Mouse (Mus musculus) adrenal gland, postnatal 10 days (tissue): ENCODE results near the gene Csrnp1. TPM values are rescaled to one million over a fixed set of nuclear protein-coding genes. Genes with fewer than 3 reads are reported as not detected.

Source experiments
- DNase-seq: peaks from one replicate; pipeline ENCODE4 v3.0.0; 2021; ENCODE audit warnings: mixed read lengths
- total RNA-seq, 2 experiments: library from RNA; stranded (reverse); gene quantifications; 2 replicates each; pipeline ENCODE4 v1.2.3; 2021

The Csrnp1 gene
- total RNA-seq, 2 experiments from 2014 or later = 11.9 to 24.0 TPM

DNA sequence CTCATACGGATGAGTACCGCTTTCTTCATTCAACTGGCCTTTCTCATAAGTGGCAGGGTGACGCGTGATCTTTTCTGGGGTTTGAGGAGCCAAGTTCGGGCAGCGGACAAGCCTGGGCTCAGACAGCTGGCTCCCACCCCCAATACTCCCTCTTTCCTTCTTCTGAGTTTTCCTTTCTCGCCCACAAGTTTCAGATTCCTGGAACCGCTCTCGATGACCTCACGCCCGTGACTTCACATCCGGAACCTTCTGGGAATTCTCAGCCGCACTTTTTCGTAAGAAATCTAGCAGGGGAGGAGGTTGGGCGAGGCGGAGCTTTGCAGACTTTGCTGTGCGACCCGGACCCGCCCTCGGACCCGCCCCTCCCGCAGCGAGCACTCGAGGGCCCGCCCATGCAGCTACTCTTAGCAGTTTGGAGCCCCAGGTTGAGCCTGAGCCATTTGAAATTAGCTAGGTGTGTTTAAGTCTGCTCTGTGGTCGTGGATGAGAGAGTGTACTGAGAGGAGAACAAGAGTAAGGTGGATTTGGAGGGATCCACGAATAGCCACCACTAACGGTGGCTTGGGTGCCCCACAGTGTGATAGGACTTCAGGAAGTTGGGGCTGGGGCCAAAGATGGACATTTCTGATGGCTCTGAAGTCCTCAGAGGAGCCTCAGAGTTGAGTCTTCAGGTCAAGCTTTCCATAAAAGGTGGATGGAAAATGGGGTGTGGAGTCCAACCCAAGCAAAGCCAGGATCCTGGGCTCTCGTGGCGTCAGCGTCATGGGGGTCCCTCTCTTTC, 17.7 kb upstream of the Csrnp1 start:
- DNase-seq = peak; percentile 92

DNA sequence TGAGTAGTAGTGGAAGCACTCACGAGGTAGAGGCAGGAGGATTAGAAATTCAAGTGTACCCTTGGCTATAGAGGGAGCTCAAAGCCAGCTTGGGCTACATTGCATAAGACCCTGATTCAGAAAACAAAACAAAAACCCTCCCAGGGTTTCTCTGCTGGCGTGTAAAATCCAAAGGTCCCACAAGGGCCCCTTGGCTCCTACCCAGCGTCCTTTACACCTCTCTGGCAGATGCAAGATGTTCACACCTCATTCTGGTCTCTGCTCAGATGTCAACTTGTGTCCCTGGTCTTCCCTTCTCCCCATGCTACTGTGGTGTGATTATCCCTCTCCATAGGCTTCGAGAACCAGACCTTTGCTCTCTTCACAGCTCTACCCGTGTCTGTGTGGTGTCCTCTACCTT, 16.3 kb upstream of the Csrnp1 start:
- DNase-seq = peak; percentile 35

DNA sequence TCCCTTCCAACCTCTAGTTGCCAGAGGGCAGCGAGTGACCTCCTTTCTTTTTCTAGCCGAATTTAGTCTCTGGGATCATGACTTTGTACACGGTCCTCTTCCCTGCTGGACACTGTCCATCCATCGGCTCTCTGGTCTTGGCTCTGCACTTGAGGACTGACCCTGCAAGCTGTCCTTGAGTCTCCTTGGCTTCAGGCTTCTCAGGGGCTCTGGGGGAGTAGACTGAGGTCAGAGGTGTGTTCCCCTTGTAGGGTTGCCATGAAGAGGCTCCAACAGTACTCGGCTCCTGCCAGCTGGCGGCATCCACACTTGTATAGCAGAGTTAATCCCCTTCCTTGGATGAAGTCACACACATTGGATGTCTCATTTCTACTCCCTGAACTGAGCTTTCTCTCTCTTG, 15.2 kb upstream of the Csrnp1 start:
- DNase-seq = peak; percentile 42

DNA sequence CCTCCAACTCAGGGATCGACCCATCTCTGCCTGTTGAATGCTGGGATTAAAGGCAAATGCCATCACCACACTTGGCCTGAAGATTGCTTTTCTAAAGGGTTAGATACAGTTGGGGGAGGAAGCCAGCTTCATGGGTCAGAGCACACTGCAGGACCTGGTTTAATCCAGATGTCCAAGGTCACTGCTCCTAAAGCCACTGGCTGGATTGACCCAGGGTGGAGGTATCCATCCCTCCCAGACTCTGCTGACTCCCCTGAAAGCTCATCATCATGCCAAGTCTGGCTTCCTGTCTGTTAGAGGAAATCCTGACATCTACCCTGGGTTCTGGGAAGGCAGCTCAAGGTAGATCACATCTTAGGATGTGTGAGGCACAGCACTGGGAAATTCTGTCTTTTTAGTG, 14.3 kb upstream of the Csrnp1 start:
- DNase-seq = no peak

DNA sequence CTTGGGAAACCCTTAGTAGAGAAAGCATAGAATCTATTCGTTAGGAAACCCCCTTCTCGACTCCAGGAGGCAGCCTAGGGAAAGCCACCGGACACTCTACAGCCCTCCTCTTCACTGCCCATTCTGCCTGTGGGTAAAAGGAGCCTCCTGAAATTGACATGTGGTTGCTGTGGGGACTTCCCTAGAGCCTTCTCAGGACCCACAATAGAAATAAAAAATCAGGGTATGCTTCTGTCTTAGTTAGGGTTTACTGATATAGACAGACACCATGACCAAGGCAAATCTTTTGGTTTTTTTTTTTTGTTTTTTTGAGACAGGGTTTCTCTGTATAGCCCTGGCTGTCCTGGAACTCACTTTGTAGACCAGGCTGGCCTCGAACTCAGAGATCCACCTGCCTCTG, 11.6 kb upstream of the Csrnp1 start:
- DNase-seq = no peak

DNA sequence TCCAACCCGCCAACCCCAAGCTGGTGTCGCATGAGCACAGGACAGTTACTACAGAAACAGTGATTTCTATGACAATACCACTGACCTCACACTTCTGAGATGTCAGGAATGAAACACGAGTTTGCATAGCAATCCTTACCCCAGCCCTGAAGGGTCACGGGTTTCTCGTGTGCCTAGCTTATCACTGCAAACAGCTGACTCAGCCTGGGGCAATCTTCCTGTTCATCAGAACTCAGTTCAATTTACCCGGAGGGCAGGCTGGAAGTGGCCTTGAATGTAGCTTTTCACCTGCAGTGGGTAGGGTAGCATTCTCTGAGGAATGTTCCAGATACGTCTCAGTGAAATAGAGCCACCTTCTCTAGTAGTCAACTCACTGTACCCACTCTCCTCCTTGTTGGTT, 9.7 kb upstream of the Csrnp1 start:
- DNase-seq = peak; percentile 1

DNA sequence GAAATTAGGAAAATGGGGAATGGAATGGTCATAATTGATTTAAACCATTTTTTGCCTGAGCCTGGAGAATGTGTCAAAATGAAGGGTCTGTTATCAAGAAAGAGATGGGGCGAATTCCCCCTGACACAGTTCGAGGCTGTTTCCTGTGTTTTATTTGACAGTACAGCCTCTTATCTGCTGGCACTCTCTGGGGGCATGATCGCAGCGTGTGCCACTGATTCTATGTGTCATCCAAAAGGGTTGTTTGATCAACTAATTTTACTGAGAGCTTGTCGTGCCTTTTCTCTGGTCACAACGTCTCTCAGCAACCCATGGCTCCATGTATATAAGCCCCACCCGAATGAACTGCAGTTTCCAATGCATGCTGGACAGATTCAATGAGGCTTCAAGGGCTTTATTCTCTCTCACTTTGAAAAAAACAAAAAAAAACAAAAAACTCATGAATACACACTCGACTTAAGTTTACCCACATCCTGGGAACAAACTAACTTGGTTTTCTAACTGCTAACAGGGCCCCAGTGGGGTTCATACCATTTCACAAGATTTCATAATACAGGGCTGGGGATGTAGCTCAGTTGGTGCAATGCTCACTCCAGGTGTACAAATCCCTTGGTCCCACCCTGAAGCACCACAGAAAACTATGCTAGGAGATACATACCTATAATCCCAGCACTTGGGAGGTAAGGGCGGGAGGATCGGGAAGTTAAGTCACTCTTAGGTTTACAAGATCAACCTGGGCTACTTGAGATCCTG, 8.8 kb upstream of the Csrnp1 start:
- DNase-seq = no peak

DNA sequence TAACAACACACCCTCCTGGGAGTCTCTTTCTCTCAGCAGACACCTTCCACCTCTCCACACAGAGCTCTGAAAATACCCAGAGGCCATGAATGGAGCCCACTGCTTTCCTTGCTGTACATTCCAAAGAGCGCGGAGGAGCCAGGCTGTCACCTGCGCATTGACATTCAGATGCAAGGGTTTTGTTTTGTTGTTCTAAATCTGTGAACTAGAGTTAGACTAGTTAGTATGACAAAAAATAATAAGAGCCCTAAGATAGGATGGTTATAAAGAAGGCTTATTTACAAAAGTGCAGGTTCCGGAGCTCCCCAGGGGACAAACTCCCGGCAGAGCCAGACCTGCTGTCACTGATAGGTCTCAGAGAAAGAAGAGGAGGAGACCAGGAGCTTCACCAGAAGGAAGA, 6.9 kb upstream of the Csrnp1 start:
- DNase-seq = no peak

DNA sequence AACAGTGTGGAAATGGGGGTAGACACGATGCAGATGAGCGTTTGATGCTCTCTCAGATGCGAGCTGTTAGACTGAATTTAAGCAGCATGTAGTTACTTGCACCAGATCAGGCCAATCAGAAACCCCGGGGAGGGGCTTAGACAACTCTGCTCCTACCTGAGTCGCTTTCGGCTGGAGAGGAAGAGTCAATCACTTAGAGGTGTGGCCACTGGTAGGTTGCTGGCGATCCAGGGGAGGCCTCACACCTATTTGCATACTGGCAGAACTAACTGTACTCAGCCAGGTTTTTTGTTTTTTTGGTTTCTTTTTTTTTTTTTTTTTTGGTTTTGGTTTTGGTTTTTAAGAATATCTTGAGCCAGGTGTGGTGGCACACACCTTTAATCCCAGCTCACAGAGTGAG, 3.8 kb upstream of the Csrnp1 start:
- peak; percentile 3 for DNase-seq

DNA sequence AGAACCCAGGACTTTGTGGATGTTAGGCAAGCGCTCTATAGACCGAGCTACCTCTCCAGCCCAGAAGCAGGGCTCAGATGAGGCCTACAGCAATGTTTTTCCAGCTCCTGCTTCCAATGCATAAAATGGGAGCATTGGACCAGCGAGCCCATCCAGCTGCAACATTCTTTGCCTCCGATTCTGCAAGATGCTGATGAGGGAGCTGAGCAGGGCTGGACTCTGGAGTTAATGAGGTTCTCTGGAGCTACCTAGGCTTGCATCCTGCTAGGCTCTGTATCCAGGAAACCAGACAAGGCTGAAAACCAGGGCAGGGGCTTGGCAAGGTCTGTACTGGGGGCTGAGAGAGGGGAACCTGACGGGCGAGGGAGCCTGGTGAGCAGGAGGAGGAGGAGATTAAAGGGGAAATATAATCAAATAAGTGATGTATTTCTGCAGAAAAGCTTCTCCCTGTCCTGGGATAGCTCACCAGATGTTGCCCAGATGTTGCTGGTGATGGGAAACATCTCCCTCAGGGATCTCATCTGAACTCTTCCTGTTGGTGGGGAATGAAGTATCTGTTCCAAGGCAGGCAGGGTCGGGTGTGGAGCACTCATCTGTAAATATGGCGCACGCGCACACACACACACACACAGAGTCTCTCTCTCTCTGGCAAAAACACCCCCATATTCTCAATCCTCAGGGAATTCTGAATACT, 1.6 kb upstream of the Csrnp1 start:
- DNase-seq = peak; percentile 1

DNA sequence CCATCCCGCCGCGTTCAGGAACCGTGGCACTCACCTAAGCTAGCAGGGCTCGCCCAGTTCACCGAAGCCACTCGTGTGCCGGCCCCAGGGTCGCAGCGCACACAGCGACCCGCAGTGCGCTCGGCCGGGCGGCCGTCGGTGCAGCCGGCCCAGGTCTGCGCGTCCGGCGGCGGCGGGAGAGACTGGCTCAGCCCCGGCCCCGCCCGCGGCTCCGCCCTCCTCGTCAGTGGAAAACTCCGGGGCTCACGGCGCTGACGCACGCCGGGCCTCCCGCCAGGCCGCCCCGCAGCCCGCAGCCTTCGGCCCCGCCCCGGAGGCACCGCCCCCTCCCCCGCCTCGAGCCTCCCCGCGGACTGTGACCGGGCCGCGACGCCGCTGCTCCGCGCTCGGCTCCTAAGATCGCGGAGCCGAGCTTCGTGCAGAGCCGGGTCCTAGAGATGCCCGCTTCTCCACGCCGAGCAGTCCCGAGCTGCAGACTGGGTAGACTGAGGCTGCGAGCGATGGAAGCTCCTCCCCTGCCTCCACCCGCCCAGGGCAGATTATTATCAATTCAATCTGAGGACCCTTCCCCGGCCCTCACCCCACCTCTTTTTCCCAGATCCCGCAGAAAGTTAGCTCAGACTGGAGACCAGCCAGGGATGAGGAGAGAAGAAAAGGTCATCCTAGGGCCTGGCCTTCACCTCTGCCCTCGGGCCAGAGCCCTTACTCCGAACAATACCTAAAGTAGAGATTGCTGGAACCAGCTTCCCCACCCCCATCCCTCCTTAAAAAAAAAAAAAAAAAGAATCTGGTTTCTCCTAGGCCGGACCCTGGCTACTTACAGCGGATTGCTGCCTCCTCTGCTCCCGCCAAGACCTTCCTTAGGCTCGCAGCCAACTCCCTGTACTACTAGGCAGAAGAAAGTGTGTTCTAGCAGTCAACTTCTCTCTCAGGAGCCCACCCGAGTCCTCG, 598 bp downstream of the Csrnp1 start:
- peak; percentile 97 for DNase-seq

DNA sequence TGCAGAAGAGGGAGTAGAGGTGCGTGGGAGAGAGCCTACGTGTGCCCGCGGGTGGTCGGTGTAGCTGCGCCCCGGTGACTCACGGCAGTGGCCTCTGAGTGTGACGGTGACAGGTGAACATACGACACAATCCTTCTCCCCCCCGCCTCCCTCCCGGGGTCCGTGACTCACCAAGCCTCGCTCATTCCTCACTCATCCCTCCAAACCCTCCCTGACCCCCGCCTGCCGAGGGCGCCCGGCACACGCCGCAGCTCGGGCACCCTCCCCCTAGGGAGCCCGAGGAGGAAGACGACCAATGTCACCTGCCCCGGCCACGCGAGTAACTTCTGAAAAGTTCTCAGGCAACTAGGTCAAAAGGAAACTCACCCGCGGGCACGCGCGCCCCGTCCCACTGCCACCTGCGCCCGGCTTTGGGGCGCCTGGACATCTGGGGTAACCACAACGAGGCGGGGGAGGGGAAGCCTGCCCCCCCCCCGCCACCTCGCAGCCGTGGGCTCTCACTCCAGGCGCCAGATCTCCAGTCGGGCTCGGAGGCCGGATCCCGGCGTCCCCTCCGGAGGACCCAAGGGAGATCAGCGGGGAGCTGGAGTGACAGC, 1.4 kb downstream of the Csrnp1 start:
- DNase-seq = peak; percentile 77

DNA sequence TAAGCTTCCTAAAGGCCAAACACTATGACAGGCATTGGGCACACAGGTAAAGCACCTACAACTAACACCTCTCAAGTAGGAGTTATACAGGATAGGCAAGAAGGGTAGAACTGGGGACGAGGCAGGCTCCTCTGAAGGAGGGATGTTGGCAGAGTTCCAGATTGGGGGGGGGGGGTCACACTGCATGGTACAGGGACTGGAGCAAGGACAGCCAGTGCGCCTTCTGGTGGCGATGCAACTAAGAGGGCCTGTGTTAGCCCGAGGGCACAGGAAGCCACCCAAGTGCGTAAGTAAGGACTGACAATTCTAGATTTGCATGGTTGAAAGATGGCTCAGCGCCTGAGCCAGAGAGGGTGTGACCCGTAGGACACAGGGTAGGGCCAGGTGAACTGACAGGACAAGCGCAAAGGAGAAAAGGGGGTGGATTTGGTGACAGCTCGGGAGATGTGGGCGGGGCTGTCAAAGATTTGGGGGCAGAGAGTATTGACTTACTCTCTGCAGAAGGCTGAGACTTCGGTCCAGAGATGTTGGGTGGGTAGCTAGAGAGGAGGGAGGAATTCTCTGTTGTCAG, 2.1 kb downstream of the Csrnp1 start:
- peak; percentile 73 for DNase-seq

DNA sequence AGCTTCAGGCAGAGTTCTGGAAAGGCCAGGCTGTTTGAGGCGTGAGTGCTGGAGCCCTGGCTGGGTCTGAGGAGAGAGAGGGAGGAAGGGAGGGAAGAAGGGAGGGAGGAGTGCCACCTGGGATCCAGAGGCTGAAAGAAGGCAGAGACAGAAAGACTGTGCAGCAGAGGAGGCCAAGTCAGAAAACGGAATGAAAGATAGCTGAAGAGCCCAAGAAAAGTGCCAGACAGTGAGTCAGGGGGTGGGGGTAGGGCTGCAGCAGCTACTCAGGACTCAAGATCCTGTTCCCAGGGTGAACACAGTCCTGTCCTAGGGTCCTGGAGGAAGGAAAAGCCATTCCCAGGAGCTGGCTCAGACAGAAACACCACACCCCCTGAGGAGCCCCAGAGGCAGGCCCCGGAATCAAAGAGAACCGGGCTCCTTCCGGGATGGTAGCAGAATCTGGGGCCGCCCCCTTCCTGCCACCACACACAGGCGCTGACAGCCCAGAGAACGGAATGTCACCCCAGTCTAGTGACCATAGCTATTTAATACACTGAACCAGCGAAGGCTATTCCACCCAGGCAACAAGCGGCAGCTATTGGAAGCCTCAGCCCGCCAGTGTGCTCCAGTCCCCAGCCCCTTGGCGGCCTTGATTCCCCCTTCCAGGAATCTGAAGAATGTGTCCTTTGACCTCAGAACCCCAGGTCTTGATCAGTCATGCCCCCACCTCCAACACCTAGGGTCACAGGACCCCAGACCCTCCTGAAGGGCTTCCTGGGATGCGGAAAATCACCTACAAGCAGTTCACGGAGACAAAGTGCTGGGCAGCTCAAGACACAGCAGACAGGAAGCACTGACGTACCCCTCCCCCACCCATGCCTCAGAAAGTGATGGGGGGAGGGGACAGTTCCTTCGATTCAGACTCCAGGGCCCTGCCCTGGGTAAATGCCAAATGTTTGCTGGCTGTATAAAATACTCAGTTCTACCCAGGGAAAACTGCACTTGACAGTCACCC, 3.0 kb downstream of the Csrnp1 start:
- peak; percentile 80 for DNase-seq

DNA sequence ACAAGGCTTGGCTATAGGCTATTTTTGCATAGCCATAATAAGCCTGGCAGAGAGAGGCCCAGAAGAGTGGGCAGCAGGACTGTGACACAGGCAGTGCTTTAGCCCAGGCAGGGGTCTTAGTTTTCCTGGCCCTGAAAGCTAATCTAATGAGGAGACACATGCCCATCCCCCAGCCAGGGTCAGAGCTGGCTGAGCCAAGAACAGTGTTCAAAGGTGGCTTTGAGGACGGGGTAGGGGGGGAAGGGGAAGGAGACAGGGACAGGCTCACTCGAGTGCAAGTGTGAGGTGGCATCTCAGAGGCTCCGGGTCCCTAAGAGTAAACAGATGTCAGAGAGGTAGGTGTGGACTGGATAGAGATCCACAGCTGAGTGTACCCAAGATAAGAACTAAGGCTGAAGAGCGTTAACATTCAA, 3.7 kb downstream of the Csrnp1 start:
- peak; percentile 51 for DNase-seq

DNA sequence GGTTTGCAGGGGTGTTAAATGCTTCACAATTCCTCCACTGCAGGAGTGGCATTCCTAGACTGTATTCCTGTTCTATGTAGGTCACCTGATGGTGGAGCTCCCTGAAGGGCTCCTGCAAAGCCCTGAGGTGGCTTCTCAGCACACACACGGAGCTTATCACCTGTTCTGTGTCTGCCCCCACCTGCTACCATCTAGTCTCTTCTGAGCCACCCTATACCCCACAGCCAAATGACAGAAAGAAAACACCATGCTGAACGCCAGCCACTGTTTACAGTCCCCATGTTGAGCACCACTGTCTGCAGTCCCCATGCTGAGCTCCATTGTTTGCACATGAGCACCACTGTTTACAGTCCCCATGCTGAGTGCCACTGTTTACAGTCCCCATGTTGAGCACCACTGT, 4.7 kb downstream of the Csrnp1 start:
- DNase-seq = no peak

DNA sequence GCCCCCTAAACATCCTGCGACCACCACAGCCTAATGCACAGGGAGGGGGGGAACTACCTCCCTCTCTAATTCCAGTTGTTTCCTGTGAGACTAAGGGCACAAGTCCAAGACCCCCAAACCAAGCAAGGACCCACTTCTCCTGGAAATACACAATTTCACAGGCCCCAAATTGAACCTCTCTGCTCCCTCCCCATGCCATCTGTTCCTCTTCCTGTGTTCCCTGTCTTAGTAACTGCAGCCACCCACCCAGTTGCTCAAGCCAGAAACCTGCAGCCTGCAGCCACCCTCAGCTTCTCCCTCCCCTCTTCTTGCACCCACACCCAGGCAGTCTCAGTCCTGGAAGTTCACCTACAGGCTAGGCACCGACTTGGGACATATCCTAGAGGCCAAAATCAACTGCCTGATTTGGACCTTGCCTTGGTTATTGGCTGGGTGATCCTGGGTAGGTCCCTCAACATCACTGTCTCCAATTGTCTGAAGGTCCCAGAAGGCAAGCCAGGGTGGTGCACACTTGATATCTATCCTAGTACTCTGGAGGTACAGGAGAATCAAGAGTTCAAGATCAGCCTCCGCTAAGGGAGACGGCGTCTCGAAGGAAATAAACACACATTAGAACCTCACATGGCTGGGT, 5.5 kb downstream of the Csrnp1 start:
- no peak for DNase-seq

DNA sequence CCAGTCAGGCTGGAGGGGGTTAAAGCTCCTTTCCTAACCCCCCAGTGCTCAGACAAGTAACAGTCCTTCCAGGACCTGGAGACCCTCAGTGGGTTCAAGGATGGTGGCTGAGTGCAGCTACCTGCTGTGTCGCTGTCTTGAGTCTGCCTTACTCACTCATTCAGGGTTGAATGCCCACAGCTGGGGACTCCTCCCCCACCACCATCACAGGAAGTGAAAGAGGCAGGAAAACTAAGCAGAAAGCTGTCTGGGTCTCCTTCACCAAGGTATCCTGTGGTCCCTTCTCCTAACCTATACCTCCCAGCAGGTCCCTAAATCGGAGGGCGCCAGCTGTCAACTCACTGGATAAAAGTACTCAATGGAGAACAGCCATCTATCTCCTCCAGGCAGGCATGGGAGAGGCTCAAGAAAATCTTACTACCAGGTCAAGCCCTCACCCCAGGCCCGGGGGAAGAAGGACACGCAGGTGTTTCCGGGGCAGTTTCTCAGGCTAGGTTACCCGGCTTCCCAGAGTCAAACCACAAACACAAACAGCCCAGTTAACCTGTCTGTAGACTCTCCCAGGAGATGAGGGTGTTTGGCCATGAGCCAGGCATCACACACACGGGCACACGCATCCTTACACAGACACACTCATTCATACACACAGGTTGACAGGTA, 6.2 kb downstream of the Csrnp1 start:
- DNase-seq = no peak

DNA sequence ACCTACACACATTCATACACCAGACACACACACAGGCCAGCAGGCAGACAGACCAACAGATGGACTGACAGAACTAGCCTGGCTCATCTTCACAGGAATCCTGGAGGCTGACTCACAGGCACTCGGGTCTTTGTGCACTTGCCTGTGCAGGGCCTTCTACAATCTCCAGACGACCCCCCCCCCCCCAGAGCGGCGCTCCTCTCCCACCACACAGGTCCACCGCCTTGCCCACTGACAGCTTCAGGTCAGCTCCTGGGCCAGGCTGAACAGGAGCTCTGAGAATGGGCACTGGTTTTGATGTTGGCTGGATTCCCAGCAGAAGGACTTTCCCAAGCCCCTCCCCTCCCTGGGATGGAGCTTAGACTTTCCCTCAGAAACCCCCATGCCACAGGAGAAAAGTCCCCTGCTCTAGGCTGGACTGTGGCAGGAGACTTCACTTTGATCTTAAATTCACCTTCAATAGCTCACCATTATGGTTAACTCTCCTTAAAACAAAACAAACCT, 6.8 kb downstream of the Csrnp1 start:
- DNase-seq = peak; percentile 46
